ENCODE assay signal across 10 mouse cellular contexts in genomic region chr2:146256321-146256875, GRCm38 (mm10). TPM values are rescaled to one million over a fixed set of nuclear protein-coding genes. Genes with fewer than 3 reads are reported as not detected.
DNase-seq lines count a peak whose midpoint lies in the region; ATAC-seq and TF ChIP-seq lines count a peak whose summit lies in the region.
"Had no signal": no experiment of that assay in that cellular context is flagged by ENCODE, and none has a peak within 500 bp of the region (broad histone marks: within the 10 kb centered on the region; RNA-seq: fewer than 3 reads in every experiment).

No protein-coding gene starts in this region.

- intact Hi-C loops in left cerebral cortex, adult 2 months (cut with DNase I): loop anchor here (5.0 kb wide), 1 partner anchor 34 kb away; the partner anchor contains the start of gene Insm1

- DNase-seq in embryo, embryonic 10.5 days (ENCODE audit: low spot score): peak; percentile 33
- no peak for DNase-seq in embryo, embryonic 10 days (ENCODE audit: low spot score)
- DNase-seq in left cerebral cortex, adult 2 months (ENCODE audit: extremely low spot score in 1 of 2, low spot score in 2 of 2): no peak
- no peak for DNase-seq in left cerebral cortex, adult 9 months (ENCODE audit: low spot score in 2 of 2)
- peak; percentile 69 for DNase-seq in brain, adult 2 months (ENCODE audit: low read depth, low spot score)
- DNase-seq in midbrain, embryonic 14.5 days: peak; percentile 76
- DNase-seq in urinary bladder, postnatal 4 days (ENCODE audit: low spot score in 2 of 2): no peak

- peaks cover 49% of the 10 kb centered on the region for H3K4me1 ChIP-seq in midbrain, embryonic 14.5 days (ENCODE audit: control insufficient read depth, insufficient read depth, low read length)
- H3K4me1 ChIP-seq: intestine, embryonic 15.5 days had no signal

- H3K27me3 ChIP-seq in midbrain, embryonic 14.5 days (ENCODE audit: control insufficient read depth, insufficient read depth, low read length): no peaks in the 10 kb centered on the region
- H3K27me3 ChIP-seq: embryonic facial prominence, embryonic 13.5 days; intestine, embryonic 15.5 days had no signal

- ATAC-seq in midbrain, embryonic 14.5 days (ENCODE audit: low FRiP score, low TSS enrichment): no peak
- no peak for ATAC-seq in erythroid progenitor cell, adult 5-6 weeks (replicated peaks; ENCODE audit: low FRiP score, poor library complexity, severe bottlenecking)
- ATAC-seq: intestine, embryonic 15.5 days had no signal

- TF ChIP-seq CTCF in left cerebral cortex, adult 2 months (IDR thresholded peaks at IDR 0.05): peak; percentile 48

- H3K27ac ChIP-seq in left cerebral cortex, adult 2 months: no peak overlapping the region
- peak overlapping the region; percentile 56; the same call in 1 of the 2 replicates for H3K27ac ChIP-seq in midbrain, embryonic 14.5 days (replicated peaks; ENCODE audit: low read depth, low read length)
- H3K27ac ChIP-seq: embryonic facial prominence, embryonic 13.5 days; intestine, embryonic 15.5 days had no signal

- H3K9me3 ChIP-seq in midbrain, embryonic 14.5 days (ENCODE audit: control insufficient read depth, low read length): no peaks in the 10 kb centered on the region
- H3K9me3 ChIP-seq: embryonic facial prominence, embryonic 13.5 days; intestine, embryonic 15.5 days had no signal

- no peaks in the 10 kb centered on the region for H3K36me3 ChIP-seq in midbrain, embryonic 14.5 days (ENCODE audit: control insufficient read depth, insufficient read depth, low read length)
- H3K36me3 ChIP-seq: embryonic facial prominence, embryonic 13.5 days; intestine, embryonic 15.5 days had no signal

- H3K4me3 ChIP-seq in left cerebral cortex, adult 2 months: no peak overlapping the region
- no peak overlapping the region for H3K4me3 ChIP-seq in midbrain, embryonic 14.5 days (replicated peaks; ENCODE audit: low read depth, low read length)
- H3K4me3 ChIP-seq: embryonic facial prominence, embryonic 13.5 days; intestine, embryonic 15.5 days had no signal

- H3K9ac ChIP-seq in midbrain, embryonic 14.5 days (replicated peaks; ENCODE audit: low read length): no peak overlapping the region
- H3K9ac ChIP-seq: embryonic facial prominence, embryonic 13.5 days; intestine, embryonic 15.5 days had no signal

- H3K4me2 ChIP-seq in midbrain, embryonic 14.5 days (ENCODE audit: low read length): no peak overlapping the region
- H3K4me2 ChIP-seq: embryonic facial prominence, embryonic 13.5 days; intestine, embryonic 15.5 days had no signal

- 56% methylated on average over 3 of the region's 3 CpGs for WGBS in midbrain, embryonic 14.5 days

RNA-seq across cellular contexts. Expression of gene Insm1, which starts 34.7 kb away (rescaled TPM):
- 1 to 10 TPM; 4.8 to 6.1 TPM for total RNA-seq in left cerebral cortex, adult 2 months (2021)
- 5.8 and 7.6 TPM in 2 replicates for polyA plus RNA-seq in midbrain, embryonic 14.5 days (2014; fragmentation: Nextera tagmentation; extraction: Ambion mirVana)
- total RNA-seq in erythroid progenitor cell, adult 5-6 weeks (2015; ENCODE audit: low replicate concordance): 1.3 TPM in 1 of 2 replicates, not detected in the other
- not detected in 2 replicates for total RNA-seq in erythroid progenitor cell, adult 5-6 weeks (2017; ENCODE audit: low replicate concordance)

Comparison
In these comparisons a context has a peak if more than half of its experiments do, and no peak if none do; other contexts are left out.
1. DNase-seq: peak in embryo, embryonic 10.5 days (single experiment), brain, adult 2 months (single experiment) and midbrain, embryonic 14.5 days (single experiment); none in embryo, embryonic 10 days (single experiment), left cerebral cortex, adult 2 months (0 of 2), left cerebral cortex, adult 9 months (0 of 2) and urinary bladder, postnatal 4 days (0 of 2).